13 mouse cellular contexts compared by ENCODE assay signal in the genomic region with DNA sequence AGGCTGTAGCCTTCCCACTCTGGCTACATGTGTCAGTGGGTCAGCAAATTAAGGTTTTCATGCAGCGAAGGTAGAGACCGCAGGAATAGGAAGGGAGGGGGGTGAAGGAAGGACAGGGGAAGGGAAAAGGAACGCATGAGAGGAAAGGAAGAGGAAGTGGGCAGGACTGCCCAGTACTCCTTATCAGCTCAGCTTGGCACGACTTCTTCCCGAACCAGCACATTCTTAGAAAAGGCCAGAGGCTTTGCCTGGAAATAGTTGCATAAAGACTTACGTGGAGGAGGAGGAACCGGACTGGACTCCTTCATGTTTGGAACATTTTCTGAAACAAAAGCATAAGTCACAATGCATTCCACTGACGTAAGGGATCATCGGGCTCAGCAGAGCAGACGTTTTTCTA.
DNase-seq lines count a peak whose midpoint lies in the region; ATAC-seq and TF ChIP-seq lines count a peak whose summit lies in the region.
"Had no signal": no experiment of that assay in that cellular context is flagged by ENCODE, and none has a peak within 500 bp of the region (broad histone marks: within the 10 kb centered on the region; RNA-seq: fewer than 3 reads in every experiment).

No protein-coding gene starts in this region.

- peaks cover 40% of the 10 kb centered on the region for H3K4me1 ChIP-seq in kidney, embryonic 16.5 days (ENCODE audit: insufficient read depth, low read length)
- peaks cover 13% of the 10 kb centered on the region for H3K4me1 ChIP-seq in heart, postnatal 0 days (ENCODE audit: control insufficient read depth, insufficient read depth)

- H3K4me2 ChIP-seq in kidney, embryonic 16.5 days (replicated peaks; ENCODE audit: low read depth, low read length), result no peak overlapping the region
- H3K4me2 ChIP-seq in heart, postnatal 0 days (ENCODE audit: low read depth, low read length), result no peak overlapping the region
- H3K4me2 ChIP-seq: midbrain, embryonic 11.5 days; neural tube, embryonic 12.5 days had no signal

- no peak for ATAC-seq in kidney, embryonic 16.5 days (ENCODE audit: low FRiP score, low TSS enrichment)
- peak; percentile 86 for ATAC-seq in common myeloid progenitor, adult 5-6 weeks (replicated peaks; ENCODE audit: low read depth, poor library complexity, severe bottlenecking)
- ATAC-seq in heart, postnatal 0 days (ENCODE audit: insufficient read depth, low read depth), result peak; percentile 45
- ATAC-seq: forebrain, postnatal 0 days had no signal

- H3K27me3 ChIP-seq in kidney, embryonic 16.5 days (ENCODE audit: insufficient read depth, low read length), result no peaks in the 10 kb centered on the region
- no peaks in the 10 kb centered on the region for H3K27me3 ChIP-seq in heart, postnatal 0 days (ENCODE audit: control insufficient read depth, insufficient read depth, low read length)
- H3K27me3 ChIP-seq: CH12.LX; neural tube, embryonic 12.5 days had no signal

- no peak overlapping the region for H3K4me3 ChIP-seq in kidney, embryonic 16.5 days (ENCODE audit: low read length)
- H3K4me3 ChIP-seq in heart, postnatal 0 days (ENCODE audit: low read depth, low read length), result no peak overlapping the region
- H3K4me3 ChIP-seq: hindbrain, embryonic 10.5 days; neural tube, embryonic 12.5 days had no signal

- WGBS in kidney, embryonic 16.5 days, result 50% methylated on average over 10 of the region's 10 CpGs
- 40% methylated on average over 10 of the region's 10 CpGs for WGBS in heart, postnatal 0 days

- no peaks in the 10 kb centered on the region for H3K9me3 ChIP-seq in kidney, embryonic 16.5 days (ENCODE audit: low read length)
- H3K9me3 ChIP-seq in heart, postnatal 0 days (replicated peaks; ENCODE audit: control insufficient read depth, low read length), result no peaks in the 10 kb centered on the region
- H3K9me3 ChIP-seq: hindbrain, embryonic 10.5 days; neural tube, embryonic 12.5 days had no signal

- no peak overlapping the region; the same call in 1 of the 2 replicates for H3K9ac ChIP-seq in kidney, embryonic 16.5 days (replicated peaks; ENCODE audit: low read length)
- H3K9ac ChIP-seq in heart, postnatal 0 days (replicated peaks; ENCODE audit: low read depth, low read length), result no peak overlapping the region
- H3K9ac ChIP-seq: forebrain, postnatal 0 days; neural tube, embryonic 12.5 days had no signal

- no peak for DNase-seq in kidney, adult 11 months
- peak; percentile 68 for DNase-seq in heart, postnatal 0 days (ENCODE audit: low spot score)
- peak; percentile 68 for DNase-seq in lung, postnatal 25 days (ENCODE audit: low spot score)
- no peak for DNase-seq in right cerebral cortex, postnatal 10 days (ENCODE audit: low spot score in 2 of 2)
- DNase-seq in left cerebral cortex, postnatal 10 days (ENCODE audit: extremely low spot score in 1 of 2, low spot score in 2 of 2), result no peak
- no peak for DNase-seq in gastrocnemius, adult 18-20 months (ENCODE audit: low spot score)
- DNase-seq: forebrain, postnatal 0 days had no signal

- peak overlapping the region; percentile 38; the same call in 1 of the 2 replicates for H3K27ac ChIP-seq in kidney, embryonic 16.5 days (ENCODE audit: low read length)
- peak overlapping the region; percentile 63; the same call in 1 of the 2 replicates for H3K27ac ChIP-seq in heart, postnatal 0 days (ENCODE audit: low read depth)
- H3K27ac ChIP-seq: hindbrain, embryonic 10.5 days; neural tube, embryonic 12.5 days had no signal

- TF ChIP-seq CTCF in heart, postnatal 0 days (IDR thresholded peaks at IDR 0.05; ENCODE audit: low read depth), result no peak

- H3K36me3 ChIP-seq in kidney, embryonic 16.5 days (ENCODE audit: insufficient read depth, low read length), result peaks cover 20% of the 10 kb centered on the region; the same call in 1 of the 2 replicates
- peaks cover 33% of the 10 kb centered on the region for H3K36me3 ChIP-seq in heart, postnatal 0 days (replicated peaks; ENCODE audit: control insufficient read depth, insufficient read depth, low read length)
- H3K36me3 ChIP-seq: neural tube, embryonic 12.5 days had no signal

- intact Hi-C loops in left cerebral cortex, postnatal 10 days (cut with DNase I), result no loop called here

- TF ChIP-seq EP300 in heart, postnatal 0 days (IDR thresholded peaks at IDR 0.05; ENCODE audit: low read depth), result no peak

Comparison
In these comparisons a context has a peak if more than half of its experiments do, and no peak if none do; other contexts are left out.
1. DNase-seq: peak in heart, postnatal 0 days (single experiment) and lung, postnatal 25 days (single experiment); none in kidney, adult 11 months (single experiment), right cerebral cortex, postnatal 10 days (0 of 2), left cerebral cortex, postnatal 10 days (0 of 2) and gastrocnemius, adult 18-20 months (single experiment).